Mouse (Mus musculus) MN1 (cell line): ENCODE measurements around the gene Nbas.

Source experiments
- DNase-seq: peaks from one replicate; pipeline ENCODE4 v3.0.0-alpha.2; 2016; ENCODE audit warnings: low spot score

The Nbas gene

GRCm38 (mm10) chr12:13389644-13390043 lies 120.7 kb downstream of the Nbas start:
- no peak for DNase-seq

- DNase-seq = no peak
Measured at GRCm38 (mm10) chr12:13410191-13410590, 141.3 kb downstream of the Nbas start.

DNA sequence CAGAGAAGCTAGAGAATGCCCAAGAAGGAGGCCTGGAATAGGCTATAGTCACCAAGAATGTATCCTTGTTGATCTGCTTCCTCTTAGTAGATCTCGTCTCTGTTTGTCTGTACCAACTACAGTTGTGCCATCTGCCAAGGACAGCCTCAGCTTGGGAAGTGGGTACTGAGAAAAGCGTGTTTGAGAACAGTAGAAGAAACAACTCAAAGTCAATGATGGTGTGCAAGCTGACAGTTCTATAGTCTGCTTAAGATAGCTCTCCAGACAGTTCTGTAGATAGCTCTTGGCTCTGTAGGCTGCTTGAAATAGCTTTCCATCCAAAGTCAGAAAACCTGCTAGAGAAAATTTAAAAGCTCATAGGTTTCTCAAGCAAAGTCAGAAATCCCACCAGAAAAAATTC lies 149.7 kb downstream of the Nbas start:
- no peak for DNase-seq

DNA sequence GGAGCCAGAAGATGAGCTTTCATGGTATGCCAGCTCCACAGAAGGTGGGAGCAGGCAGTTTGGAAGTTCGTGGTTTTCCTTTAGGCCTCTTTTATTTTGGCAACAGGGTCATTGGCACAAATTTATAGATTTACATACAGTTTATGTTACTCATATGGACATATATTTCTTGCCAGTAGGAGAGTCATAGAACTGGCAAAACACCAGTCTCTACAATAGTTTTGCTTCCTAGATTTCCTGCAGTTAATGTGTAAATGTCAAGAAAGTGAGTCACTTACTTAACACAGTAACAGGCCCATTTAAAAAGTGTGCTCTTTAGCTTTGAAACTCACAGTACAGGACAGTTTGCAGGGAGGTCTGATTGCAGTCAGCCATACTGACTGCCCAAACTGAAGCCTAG lies 161.3 kb downstream of the Nbas start:
- no peak for DNase-seq

DNA sequence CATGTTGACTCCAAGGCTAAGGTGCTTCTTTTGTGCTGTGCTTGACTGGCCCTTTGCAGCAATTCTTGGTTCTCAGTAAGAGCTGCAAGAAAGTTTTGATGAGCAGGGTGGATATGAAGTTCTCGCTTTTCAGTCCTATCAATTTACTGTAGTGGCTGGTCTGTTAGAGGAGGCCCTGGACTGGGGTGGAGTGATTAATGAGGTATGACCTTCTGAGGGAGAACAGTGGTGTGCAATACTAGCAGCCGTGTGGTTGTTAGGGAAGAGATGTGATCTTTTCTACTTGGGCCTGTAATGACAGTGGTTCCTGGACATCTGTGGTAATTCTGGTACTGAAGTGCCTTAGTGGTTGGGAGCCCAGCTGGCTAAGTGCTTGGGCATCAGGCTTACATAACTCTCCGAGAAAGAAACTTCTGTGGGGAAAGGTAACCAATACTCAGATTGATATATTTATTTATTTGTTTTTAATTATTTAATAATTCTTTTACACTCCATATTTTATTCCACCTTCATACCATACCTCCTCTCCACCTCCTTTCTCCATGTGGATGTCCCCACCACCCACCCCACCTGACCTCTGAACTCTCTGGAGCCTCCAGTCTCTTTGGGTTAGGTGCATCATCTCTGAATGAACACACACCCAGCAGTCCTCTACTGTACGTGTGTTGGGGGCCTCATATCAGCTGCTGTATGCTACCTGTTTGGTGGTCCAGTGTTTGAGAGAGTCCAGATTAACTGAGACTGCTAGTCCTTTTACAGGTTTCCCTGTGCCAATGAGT lies 175.9 kb downstream of the Nbas start:
- DNase-seq = no peak

- DNase-seq = no peak
Measured at GRCm38 (mm10) chr12:13445486-13446065, 176.6 kb downstream of the Nbas start.

DNA sequence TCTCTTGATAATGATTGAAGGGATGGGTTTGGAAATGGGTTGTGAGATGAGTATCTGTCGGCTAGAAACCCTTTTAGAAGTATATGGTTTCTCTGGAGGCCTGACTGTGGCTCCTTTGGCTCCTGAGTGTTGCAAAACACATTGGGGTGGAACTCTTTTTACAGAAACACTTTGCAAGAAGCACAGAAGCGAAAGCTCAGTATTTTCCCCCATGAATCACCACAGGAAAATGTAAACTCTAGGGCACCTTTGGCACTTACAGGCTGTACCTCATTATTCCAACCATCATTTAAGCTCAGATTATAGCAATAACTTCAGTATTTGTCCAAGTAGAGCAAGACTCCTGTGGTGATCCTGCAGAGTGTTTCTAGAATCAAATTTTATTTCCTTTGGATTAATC lies 180.0 kb downstream of the Nbas start:
- DNase-seq = no peak

DNA sequence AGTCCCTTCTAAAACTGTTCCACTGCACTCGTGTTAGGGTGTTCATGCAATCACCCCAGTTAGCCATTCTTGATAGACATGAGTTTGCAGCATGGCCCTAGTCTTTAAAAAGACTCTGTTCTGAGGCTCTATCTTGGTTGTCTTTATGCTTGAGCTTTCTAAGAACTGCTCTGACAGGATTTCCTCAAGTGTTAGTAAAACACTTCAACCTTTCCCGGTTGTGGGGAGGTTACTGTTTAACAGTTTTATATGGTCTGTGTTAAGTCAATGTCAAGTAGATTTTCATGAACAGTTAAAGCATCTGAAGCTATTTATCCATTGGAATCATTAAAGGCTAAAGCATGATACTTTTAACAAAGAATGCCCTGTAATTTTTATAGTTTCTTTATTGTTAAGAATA lies 183.1 kb downstream of the Nbas start:
- DNase-seq = no peak

DNA sequence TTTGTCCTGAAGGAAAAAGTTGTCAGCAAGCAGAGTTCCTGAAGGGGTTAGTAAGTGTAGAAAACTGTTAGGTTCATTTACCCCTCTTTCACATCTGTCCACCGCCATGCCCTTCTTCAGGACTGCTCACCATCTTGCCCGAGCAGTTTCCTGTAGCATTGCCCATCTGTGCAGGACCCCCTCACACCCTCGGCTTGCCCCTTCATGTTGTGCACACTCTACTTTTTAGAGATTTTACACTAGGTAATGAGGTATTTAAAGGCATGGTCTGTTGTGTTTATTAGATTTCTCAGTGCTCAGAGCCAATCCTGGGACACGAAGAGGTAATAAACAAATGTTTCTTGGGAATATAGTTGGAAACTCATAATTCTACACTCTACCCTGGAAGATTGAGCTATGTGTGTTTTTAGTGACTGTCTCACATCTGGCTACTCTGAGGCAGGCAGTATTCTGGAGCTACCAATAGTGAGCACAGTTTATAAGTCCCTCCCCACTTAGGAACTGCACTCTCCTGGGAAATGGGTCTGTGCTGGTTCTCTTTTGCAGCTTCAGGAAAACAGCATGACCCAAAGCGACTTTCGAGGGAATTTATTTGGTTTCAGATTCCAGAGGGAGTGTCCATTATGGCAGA lies 191.4 kb downstream of the Nbas start:
- DNase-seq = no peak

GRCm38 (mm10) chr12:13461558-13462153 lies 192.7 kb downstream of the Nbas start:
- DNase-seq = no peak

- DNase-seq = peak; percentile 12
Measured at GRCm38 (mm10) chr12:13462397-13462796, 193.5 kb downstream of the Nbas start.

DNA sequence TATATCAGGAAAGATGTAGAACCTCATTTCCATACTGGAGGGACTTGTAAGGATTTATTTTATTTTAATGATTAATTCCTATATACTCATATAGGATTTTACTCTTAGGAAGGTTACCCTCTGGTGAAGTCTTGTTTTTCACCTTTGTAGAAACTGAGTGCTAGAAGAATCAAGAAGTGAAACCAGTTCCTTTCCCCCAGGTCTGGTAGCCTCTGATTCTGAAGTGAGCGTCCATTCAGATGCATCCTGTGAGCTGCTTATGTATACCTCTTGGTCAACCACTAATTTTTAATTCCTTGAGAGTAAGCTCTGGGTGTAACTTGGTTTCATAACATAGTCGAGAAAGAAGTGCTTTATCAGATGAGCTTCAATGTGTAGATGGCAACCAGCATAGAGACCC lies 196.6 kb downstream of the Nbas start:
- DNase-seq = no peak

DNA sequence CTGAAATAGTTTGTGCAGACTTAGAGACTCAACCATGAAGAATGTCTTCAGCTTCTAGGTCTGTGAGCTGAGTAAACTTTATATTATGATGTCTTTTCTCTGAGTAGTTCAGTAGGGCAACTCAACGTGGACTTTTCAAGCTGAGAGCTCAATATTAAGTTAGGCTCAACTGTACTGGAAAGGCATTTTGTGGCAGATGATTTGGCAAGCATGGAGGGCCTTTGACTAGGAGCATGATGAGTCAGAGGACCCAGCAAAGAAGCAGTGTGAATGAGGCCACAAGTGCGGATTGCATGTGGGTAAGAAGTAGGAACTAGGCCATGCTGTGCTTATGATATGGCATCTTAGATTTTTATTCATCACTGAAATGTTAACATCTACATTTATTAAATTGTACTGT lies 205.9 kb downstream of the Nbas start:
- DNase-seq = no peak

DNA sequence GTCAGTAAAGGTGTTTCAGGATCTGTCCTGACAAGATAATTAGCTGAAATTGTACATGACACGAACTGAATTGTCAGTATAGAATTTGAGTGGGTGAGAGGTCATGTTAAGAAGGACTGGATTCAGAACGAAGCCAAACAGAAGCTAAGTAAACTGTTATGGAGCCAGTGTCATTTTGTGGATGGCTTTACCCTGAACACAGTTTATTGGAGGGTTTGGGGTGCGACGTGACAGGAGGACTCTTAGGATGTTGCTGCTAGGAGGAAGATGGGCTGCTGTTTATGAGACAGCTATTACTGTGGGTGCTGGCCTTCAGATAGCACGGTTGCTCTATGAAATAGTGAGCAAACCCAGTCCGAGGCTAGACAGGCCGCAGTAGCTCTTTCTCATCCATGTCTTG lies 210.2 kb downstream of the Nbas start:
- no peak for DNase-seq

DNA sequence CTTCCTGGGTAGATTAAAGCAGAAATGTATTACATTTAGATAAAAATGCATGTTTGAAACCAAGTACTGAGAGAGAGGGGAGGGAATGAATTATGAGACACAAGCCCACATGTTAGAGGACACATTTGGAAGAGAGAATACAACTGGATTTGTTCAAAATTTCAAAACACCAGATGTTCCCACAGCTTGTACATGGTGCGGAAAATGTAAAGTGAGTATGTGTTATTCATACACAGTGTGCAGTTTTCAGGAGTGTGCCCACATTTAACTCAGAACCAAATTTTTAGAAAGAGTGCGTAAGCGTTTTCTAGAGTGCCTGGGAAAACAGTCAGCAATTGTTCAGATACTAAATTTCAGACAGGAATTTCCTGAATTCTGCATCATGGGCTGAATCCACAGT lies 217.3 kb downstream of the Nbas start:
- DNase-seq = no peak

DNA sequence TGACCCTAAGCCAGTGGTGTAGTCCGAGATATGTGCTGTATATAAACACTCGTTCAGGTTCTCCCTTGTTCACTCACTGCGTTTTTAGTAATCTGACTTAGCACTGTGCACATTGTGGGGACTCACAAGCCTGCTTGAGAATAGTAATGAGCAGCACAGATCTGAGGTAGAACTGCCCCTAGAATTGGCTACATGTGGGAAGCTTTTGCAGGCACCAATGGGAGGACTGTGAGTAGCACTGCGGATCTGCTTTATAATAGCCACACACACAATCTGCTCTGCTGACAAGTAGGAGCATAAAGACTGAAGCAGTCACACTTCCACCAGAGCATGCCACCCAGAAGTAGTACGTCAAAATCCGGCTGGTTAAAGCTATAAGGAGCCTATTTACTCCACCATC lies 228.3 kb downstream of the Nbas start:
- DNase-seq = no peak

- DNase-seq = no peak
Measured at GRCm38 (mm10) chr12:13499237-13499889, 230.4 kb downstream of the Nbas start.

- DNase-seq = no peak
Measured at GRCm38 (mm10) chr12:13500191-13500590, 231.3 kb downstream of the Nbas start.

DNA sequence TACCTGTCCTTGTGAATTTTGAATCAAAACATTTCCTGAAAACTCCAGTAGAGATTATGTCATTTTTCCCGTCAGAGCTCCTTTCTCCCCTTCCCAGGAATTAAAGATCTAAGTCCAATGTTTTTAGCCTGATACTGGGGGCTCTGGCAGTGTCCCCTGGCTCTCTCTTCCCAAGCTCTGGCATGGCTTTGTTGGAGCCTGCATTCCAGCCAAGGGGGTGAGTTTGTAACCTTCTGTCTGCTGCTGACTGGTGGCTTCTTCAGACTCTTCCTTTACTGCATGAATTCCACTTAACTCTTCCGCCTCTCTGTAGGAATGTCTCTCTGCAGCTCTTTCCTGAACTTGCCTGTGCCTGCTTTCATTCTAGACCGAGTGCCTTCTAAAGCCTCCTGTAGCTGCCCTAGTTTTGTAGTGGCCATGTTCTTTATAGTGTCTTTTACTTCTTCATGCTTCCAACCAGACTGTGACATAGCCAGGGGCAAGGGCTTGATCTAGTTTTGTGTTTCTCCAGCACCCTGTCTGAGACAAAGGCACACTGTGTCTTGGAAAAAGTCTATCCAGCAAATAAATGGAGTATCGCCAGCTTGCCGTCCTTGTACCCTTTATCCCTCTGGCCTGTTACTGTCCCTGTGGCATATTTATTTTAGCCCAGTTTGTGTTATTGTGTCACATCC lies 236.0 kb downstream of the Nbas start:
- DNase-seq = no peak

- no peak for DNase-seq
Measured at GRCm38 (mm10) chr12:13518082-13518481, 249.1 kb downstream of the Nbas start.

DNA sequence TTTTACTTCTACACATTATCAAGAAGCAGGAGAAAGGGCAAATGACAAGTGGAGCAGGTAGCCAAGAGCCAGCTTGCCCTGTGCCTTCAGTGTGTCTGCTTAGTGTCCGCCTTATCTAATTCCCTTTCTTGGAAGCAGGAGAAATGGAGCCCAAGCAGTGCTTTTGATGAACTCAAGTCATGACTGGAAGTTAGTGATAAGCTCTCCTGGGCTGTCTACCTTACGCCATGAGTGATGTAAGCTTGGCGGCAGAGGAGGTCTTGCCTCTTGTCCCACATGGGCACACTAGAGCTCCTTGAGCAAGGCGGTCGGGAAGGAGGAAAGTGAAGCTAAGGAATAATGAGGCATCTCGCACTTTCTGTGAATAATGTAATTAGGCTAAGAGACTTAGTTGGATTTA lies 250.5 kb downstream of the Nbas start:
- DNase-seq = no peak

DNA sequence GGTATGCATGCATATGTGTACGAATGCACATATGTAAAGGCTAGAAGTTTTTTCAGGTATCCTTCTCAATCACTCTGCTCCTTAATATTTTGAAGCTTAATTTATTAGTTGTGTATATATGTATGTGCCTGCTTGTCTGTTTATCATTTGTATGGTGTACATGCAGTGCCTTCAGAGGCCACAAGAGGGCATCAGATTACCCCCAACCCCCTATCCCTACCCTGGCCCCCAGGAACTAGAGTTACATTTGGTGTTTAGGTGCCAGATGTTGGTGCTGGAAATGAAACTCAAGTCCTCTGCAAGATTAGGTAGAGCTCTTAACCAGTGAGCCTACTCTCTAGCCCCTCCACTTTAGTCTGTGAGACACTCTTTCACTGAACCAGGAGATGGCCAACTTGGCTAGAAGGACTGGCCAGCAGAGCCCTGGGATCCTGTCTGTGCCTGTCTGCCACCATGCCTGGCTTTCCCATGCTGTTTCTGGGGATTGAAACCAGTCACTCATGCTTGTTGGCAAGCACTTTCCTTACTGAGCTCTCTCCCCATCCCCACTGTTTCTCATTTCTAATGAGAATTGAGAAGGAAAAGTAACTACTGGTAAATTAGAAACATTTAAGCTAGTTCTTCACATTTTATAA lies 263.9 kb downstream of the Nbas start:
- no peak for DNase-seq
